Mouse (Mus musculus): ENCODE data around the gene Rab19. TPM values are rescaled to one million over a fixed set of nuclear protein-coding genes. Genes with fewer than 3 reads are reported as not detected.

The Rab19 gene
- polyA plus RNA-seq, 1 experiment from 2014 or later: 0.37 TPM

GRCm38 (mm10) chr6:39379749-39380148, 1.2 kb upstream of the Rab19 start:
- ATAC-seq (ENCODE audit: insufficient read depth): no peak
- H3K4me1 ChIP-seq (replicated peaks): peaks cover 23% of the 10 kb centered on the region
- H3K4me3 ChIP-seq (replicated peaks): no peak overlapping the region
- H3K4me2 ChIP-seq: peak overlapping the region; percentile 10; the same call in 1 of the 2 replicates
- no peak overlapping the region for H3K9ac ChIP-seq
- H3K9me3 ChIP-seq (replicated peaks): no peaks in the 10 kb centered on the region
- no peaks in the 10 kb centered on the region for H3K36me3 ChIP-seq (replicated peaks)
- H3K27ac ChIP-seq (replicated peaks): no peak overlapping the region
- 25% methylated on average over 8 of the region's 8 CpGs for WGBS (ENCODE audit: insufficient replicate concordance)
- H3K27me3 ChIP-seq: peaks cover 76% of the 10 kb centered on the region

GRCm38 (mm10) chr6:39380276-39380675, 699 bp upstream of the Rab19 start:
- ATAC-seq (ENCODE audit: insufficient read depth): no peak
- Histone ChIP-seq H3K4me1 (replicated peaks) (peaks cover 23% of the 10 kb centered on the region), H3K4me3 (replicated peaks) (no peak overlapping the region), H3K4me2 (no peak overlapping the region), H3K27ac (replicated peaks) (no peak overlapping the region), H3K9ac (no peak overlapping the region), H3K27me3 (peaks cover 79% of the 10 kb centered on the region), H3K9me3 (replicated peaks) (no peaks in the 10 kb centered on the region), H3K36me3 (replicated peaks) (no peaks in the 10 kb centered on the region)
- 55% methylated on average over 3 of the region's 3 CpGs for WGBS (ENCODE audit: insufficient replicate concordance)

GRCm38 (mm10) chr6:39389988-39390387, 9.0 kb downstream of the Rab19 start:
- H3K27me3 ChIP-seq: peaks cover 18% of the 10 kb centered on the region; the same call in 1 of the 2 replicates
- peaks cover 5% of the 10 kb centered on the region for H3K36me3 ChIP-seq (replicated peaks)
- no peak overlapping the region for H3K4me3 ChIP-seq (replicated peaks)
- no peak overlapping the region for H3K4me2 ChIP-seq
- 76% methylated on average over 2 of the region's 2 CpGs for WGBS (ENCODE audit: insufficient replicate concordance)
- H3K9ac ChIP-seq: no peak overlapping the region
- H3K9me3 ChIP-seq (replicated peaks): no peaks in the 10 kb centered on the region
- no peak for ATAC-seq (ENCODE audit: insufficient read depth)
- H3K27ac ChIP-seq (replicated peaks): no peak overlapping the region
- no peaks in the 10 kb centered on the region for H3K4me1 ChIP-seq (replicated peaks)

GRCm38 (mm10) chr6:39395471-39395870, 14.5 kb downstream of the Rab19 start:
- no peak overlapping the region for H3K27ac ChIP-seq (replicated peaks)
- no peak overlapping the region for H3K4me2 ChIP-seq
- 87% methylated on average over 4 of the region's 4 CpGs for WGBS (ENCODE audit: insufficient replicate concordance)
- no peaks in the 10 kb centered on the region for H3K4me1 ChIP-seq (replicated peaks)
- H3K36me3 ChIP-seq (replicated peaks): peaks cover 55% of the 10 kb centered on the region
- no peak overlapping the region for H3K4me3 ChIP-seq (replicated peaks)
- no peak overlapping the region for H3K9ac ChIP-seq
- H3K27me3 ChIP-seq: no peaks in the 10 kb centered on the region
- ATAC-seq (ENCODE audit: insufficient read depth): no peak
- no peaks in the 10 kb centered on the region for H3K9me3 ChIP-seq (replicated peaks)

GRCm38 (mm10) chr6:39395916-39396315, 14.9 kb downstream of the Rab19 start:
- 75% methylated on average over 4 of the region's 4 CpGs for WGBS (ENCODE audit: insufficient replicate concordance)

GRCm38 (mm10) chr6:39397046-39397445, 16.1 kb downstream of the Rab19 start:
- no peaks in the 10 kb centered on the region for H3K4me1 ChIP-seq (replicated peaks)
- H3K27ac ChIP-seq (replicated peaks): no peak overlapping the region
- no peak overlapping the region for H3K9ac ChIP-seq
- no peaks in the 10 kb centered on the region for H3K9me3 ChIP-seq (replicated peaks)
- H3K27me3 ChIP-seq: no peaks in the 10 kb centered on the region
- no peak overlapping the region for H3K4me3 ChIP-seq (replicated peaks)
- 84% methylated on average over 6 of the region's 6 CpGs for WGBS (ENCODE audit: insufficient replicate concordance)
- no peak for ATAC-seq (ENCODE audit: insufficient read depth)
- no peak overlapping the region for H3K4me2 ChIP-seq
- H3K36me3 ChIP-seq (replicated peaks): peaks cover 69% of the 10 kb centered on the region

More at GRCm38 (mm10) chr6:39395916-39396315, 14.9 kb downstream of the Rab19 start:
- no peak for ATAC-seq (ENCODE audit: insufficient read depth)
- H3K27me3 ChIP-seq: no peaks in the 10 kb centered on the region
- no peak overlapping the region for H3K4me3 ChIP-seq (replicated peaks)
- peaks cover 58% of the 10 kb centered on the region for H3K36me3 ChIP-seq (replicated peaks)
- H3K9me3 ChIP-seq (replicated peaks): no peaks in the 10 kb centered on the region
- no peak overlapping the region for H3K27ac ChIP-seq (replicated peaks)
- H3K4me1 ChIP-seq (replicated peaks): no peaks in the 10 kb centered on the region
- no peak overlapping the region for H3K4me2 ChIP-seq
- no peak overlapping the region for H3K9ac ChIP-seq

- Histone ChIP-seq H3K4me3 (replicated peaks) (no peak overlapping the region), H3K27me3 (no peaks in the 10 kb centered on the region), H3K27ac (replicated peaks) (no peak overlapping the region), H3K36me3 (replicated peaks) (peaks cover 82% of the 10 kb centered on the region), H3K4me1 (replicated peaks) (no peaks in the 10 kb centered on the region), H3K9ac (no peak overlapping the region), H3K9me3 (replicated peaks) (no peaks in the 10 kb centered on the region), H3K4me2 (no peak overlapping the region)
- WGBS (ENCODE audit: insufficient replicate concordance): 70% methylated on average over 9 of the region's 9 CpGs
- no peak for ATAC-seq (ENCODE audit: insufficient read depth)
Measured at GRCm38 (mm10) chr6:39398342-39398741, 17.4 kb downstream of the Rab19 start.

GRCm38 (mm10) chr6:39400343-39400742, 19.4 kb downstream of the Rab19 start:
- WGBS (ENCODE audit: insufficient replicate concordance): 84% methylated on average over 7 of the region's 7 CpGs
- Histone ChIP-seq H3K27ac (replicated peaks) (no peak overlapping the region), H3K27me3 (no peaks in the 10 kb centered on the region), H3K36me3 (replicated peaks) (peaks cover 95% of the 10 kb centered on the region), H3K4me1 (replicated peaks) (no peaks in the 10 kb centered on the region), H3K9me3 (replicated peaks) (no peaks in the 10 kb centered on the region), H3K9ac (no peak overlapping the region), H3K4me3 (replicated peaks) (no peak overlapping the region), H3K4me2 (no peak overlapping the region)
- no peak for ATAC-seq (ENCODE audit: insufficient read depth)

GRCm38 (mm10) chr6:39403136-39403535, 22.2 kb downstream of the Rab19 start:
- WGBS (ENCODE audit: insufficient replicate concordance): 81% methylated on average over 2 of the region's 2 CpGs
- Histone ChIP-seq H3K36me3 (replicated peaks) (peaks cover 96% of the 10 kb centered on the region), H3K9me3 (replicated peaks) (no peaks in the 10 kb centered on the region)

GRCm38 (mm10) chr6:39406480-39406879, 25.5 kb downstream of the Rab19 start:
- WGBS (ENCODE audit: insufficient replicate concordance): 71% methylated on average over 5 of the region's 5 CpGs
- Histone ChIP-seq H3K27me3 (no peaks in the 10 kb centered on the region), H3K4me2 (no peak overlapping the region), H3K9ac (no peak overlapping the region), H3K9me3 (replicated peaks) (no peaks in the 10 kb centered on the region), H3K4me1 (replicated peaks) (no peaks in the 10 kb centered on the region), H3K36me3 (replicated peaks) (peaks cover 92% of the 10 kb centered on the region), H3K4me3 (replicated peaks) (no peak overlapping the region), H3K27ac (replicated peaks) (no peak overlapping the region)
- ATAC-seq (ENCODE audit: insufficient read depth): no peak

More at GRCm38 (mm10) chr6:39403136-39403535, 22.2 kb downstream of the Rab19 start:
- H3K4me1 ChIP-seq (replicated peaks): no peaks in the 10 kb centered on the region
- H3K9ac ChIP-seq: no peak overlapping the region
- H3K27ac ChIP-seq (replicated peaks): no peak overlapping the region
- no peaks in the 10 kb centered on the region for H3K27me3 ChIP-seq
- no peak overlapping the region for H3K4me3 ChIP-seq (replicated peaks)
- H3K4me2 ChIP-seq: no peak overlapping the region
- no peak for ATAC-seq (ENCODE audit: insufficient read depth)

- no peak for ATAC-seq (ENCODE audit: insufficient read depth)
Measured at GRCm38 (mm10) chr6:39414106-39414505, 33.1 kb downstream of the Rab19 start.

GRCm38 (mm10) chr6:39415762-39416161, 34.8 kb downstream of the Rab19 start:
- H3K27ac ChIP-seq (replicated peaks): peak overlapping the region; percentile 77
- H3K9me3 ChIP-seq (replicated peaks): no peaks in the 10 kb centered on the region
- H3K9ac ChIP-seq: no peak overlapping the region
- peak overlapping the region; percentile 69 for H3K4me2 ChIP-seq
- 34% methylated on average over 3 of the region's 5 CpGs for WGBS (ENCODE audit: insufficient replicate concordance)
- peak overlapping the region; percentile 99 for H3K4me3 ChIP-seq (replicated peaks)
- H3K4me1 ChIP-seq (replicated peaks): peaks cover 43% of the 10 kb centered on the region
- ATAC-seq (ENCODE audit: insufficient read depth): no peak
- peaks cover 20% of the 10 kb centered on the region for H3K36me3 ChIP-seq (replicated peaks)
- peaks cover 7% of the 10 kb centered on the region; the same call in 1 of the 2 replicates for H3K27me3 ChIP-seq

More at GRCm38 (mm10) chr6:39414106-39414505, 33.1 kb downstream of the Rab19 start:
- Histone ChIP-seq H3K4me3 (replicated peaks) (no peak overlapping the region), H3K9ac (no peak overlapping the region), H3K27me3 (peaks cover 7% of the 10 kb centered on the region; the same call in 1 of the 2 replicates), H3K27ac (replicated peaks) (0 out of 2 replicates have a peak overlapping the region, but pooled peaks have one; percentile 10), H3K9me3 (replicated peaks) (no peaks in the 10 kb centered on the region), H3K4me2 (no peak overlapping the region), H3K4me1 (replicated peaks) (peaks cover 37% of the 10 kb centered on the region), H3K36me3 (replicated peaks) (peaks cover 36% of the 10 kb centered on the region)
- WGBS (ENCODE audit: insufficient replicate concordance): 85% methylated on average over 1 of the region's 1 CpGs

Data from liver, embryonic 15.5 days (tissue).